Mouse (Mus musculus) monocyte, adult 2 months (primary cell): ENCODE results near the gene Fbn1.

Experiments
- DNase-seq, 2 experiments: peaks; one replicate each; pipeline ENCODE4 v3.0.0; 2022; ENCODE audit warnings: low spot score in 2 of 2, low read depth in 1 of 2

Gene Fbn1

DNA sequence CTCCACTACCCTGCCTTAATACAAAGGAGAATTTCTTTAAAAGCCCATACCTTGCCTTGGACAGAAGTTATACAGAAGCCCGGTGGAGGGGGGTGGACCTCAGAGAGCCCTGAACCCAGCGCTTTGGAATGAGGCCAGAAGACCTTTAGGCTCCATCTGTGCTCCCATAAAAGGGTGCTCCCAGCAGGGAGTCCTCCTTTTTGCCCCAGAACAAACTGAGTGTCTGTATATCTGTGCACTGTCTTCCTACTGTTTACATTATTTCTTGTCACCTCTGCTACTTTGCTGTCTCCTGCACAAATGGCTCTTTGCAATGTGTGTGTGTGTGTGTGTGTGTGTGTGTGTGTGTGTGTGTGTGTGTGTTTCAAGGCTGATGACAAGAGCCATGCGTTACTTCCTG, 48.7 kb downstream of the Fbn1 start:
- DNase-seq = no peak

DNA sequence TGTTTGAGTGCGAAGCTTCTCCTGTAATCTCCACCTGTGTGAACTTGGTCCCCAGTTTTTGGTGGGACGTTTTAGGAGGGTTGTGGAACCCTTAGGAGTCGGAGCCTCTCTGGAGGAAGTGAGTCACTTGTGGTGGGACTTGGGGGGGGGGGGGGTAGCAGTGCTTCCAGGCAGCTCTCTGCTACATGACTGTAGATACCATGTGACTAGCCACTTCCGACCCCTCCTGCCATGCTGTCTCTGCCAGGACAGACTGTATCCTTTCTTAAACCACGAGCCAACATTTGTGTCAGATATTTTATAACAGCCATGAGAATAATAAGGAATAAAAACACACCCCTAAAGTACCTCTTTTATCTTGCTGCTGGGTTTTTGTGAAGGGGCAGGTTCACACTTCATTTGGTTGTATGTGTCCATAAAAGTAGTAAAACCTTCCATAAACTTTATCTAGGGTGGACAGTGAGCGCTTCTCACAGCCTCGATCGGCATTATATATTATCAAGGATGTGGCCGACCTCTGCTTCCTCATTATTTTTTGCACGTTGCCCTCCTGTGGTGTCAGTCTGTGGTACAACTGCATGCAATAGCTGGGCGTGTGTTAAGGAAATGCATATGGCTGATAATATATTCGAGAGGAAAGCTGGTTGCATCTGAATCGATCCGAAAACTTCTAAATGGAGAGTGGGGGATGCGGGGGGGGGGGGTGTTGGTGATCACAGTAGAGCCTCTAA, 51.6 kb downstream of the Fbn1 start:
- DNase-seq = peak in 1 of 2 experiments; percentile 5

DNA sequence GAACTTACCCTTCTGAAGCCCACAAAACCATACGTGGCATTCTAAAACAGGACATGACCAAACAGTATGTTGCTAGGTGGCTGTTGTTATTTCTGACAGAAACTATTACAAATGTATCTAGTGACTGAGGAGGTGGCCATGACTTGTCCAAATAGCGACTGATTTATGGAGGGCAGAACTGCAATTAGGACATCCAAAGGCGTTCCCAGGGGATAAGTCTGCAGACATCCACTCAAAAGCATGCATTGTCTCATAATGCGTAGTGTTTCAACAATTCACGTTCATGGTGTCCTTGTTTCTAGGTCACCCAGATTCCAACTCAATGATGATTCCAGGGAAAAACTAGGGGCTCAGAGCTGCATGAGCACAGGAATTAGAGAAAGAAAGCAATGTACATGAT, 53.0 kb downstream of the Fbn1 start:
- DNase-seq = no peak

GRCm38 (mm10) chr2:125452369-125453097, 55.3 kb downstream of the Fbn1 start:
- no peak for DNase-seq

DNA sequence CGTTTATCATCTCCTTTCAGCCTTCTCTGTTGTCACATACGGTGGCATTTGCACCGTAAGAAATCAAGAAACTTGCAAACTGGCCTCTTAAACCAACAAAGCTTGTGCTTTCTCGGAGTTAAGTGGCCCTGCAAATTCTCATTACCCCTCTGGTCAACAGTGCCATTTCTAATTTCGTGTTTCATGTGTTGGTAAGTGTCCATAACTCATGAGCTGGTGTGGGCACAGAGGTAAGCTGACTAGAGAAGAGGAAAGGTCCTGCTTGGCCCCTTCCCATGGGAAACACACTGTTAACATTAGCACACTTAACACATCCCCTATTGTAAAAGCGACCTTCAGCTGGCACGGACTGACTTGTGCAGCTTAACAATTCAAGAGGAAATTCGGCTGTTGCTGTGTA, 58.4 kb downstream of the Fbn1 start:
- DNase-seq = no peak

GRCm38 (mm10) chr2:125448881-125449280, 58.9 kb downstream of the Fbn1 start:
- DNase-seq = no peak

DNA sequence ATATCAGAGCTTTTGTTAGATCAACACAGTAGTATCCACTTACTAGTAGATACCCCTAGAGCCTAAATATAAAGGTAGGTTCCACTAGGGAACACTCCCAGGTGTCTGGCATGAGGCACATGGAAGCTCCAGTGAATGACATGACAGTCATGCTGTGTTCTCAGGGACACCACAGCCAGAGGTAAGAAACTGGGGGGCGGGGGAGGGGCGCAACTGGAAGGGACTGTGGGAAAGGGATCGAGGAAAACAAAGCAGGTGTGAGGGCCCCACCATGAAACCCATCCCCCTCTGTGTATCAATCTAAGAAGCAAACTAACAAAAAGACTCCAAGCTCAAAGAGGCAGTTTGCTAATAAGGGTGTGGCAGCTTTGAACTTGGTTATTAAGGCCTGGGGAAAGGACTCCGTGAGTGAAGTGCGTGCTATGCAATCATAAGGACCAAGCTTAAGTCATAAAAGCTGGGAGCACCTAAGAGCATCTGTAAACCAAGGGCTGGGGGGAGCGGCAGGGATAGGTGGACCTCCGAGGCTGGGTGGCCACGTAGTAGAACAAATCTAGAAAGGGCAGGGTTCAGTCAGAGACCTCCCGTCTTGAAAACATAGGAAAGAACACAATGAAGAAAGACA, 60.4 kb downstream of the Fbn1 start:
- DNase-seq = no peak

DNA sequence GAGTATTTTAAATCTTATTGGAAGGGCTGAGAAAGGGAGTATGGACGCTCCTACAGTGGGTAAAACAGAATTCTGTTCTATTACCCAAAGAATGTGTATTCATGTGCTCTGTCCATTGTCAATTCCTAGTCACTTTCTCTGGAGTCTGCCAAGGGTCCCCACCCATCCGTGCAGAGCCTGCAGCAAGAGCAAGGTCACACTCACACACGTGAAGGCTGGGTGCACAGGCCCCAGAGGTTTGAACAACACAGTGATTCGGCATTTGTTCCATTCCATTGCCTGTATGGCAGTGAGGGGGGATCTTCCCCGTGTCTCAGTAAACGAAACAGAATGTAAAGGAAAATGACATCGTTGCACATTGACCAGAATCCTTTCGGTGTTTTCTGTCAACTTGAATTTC, 69.4 kb downstream of the Fbn1 start:
- DNase-seq = no peak

DNA sequence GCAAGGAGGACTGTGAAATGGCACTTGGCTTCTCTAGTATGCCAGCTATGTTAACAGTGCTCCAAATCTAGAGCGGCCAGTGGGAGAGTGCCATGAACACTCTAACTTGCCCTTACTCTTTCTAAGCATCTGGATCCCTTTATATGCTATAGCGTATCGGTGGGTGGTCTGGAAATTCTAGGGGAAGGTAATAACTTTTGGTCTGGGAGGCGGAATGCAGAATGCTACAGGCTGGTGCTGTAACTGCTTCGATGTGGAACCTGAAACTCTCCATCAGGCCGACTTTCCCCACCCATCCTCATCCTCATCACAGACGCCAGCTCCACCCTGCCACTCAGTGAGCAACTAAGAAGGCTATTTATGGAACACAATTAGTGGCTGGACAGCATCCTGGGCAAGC, 71.6 kb downstream of the Fbn1 start:
- no peak for DNase-seq

DNA sequence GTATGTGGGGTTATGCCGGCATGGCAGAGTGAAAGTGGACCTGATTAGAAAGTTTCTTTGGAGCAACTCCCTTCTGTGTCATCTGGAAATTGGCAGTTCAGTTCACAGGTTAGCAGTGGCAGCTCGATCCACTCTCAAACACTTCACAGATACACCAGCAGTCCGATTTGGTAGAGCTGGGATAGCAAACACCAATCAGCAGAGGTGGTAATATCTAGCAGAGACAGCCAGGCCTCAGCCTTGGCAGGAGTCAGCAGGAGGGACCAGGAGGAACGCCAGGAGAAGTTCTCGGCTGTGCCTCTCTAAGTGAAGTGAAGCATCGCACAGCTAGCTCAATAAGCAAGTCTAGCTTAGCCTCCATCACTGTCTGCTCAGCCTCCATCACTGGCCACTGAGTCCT, 74.3 kb downstream of the Fbn1 start:
- no peak for DNase-seq

DNA sequence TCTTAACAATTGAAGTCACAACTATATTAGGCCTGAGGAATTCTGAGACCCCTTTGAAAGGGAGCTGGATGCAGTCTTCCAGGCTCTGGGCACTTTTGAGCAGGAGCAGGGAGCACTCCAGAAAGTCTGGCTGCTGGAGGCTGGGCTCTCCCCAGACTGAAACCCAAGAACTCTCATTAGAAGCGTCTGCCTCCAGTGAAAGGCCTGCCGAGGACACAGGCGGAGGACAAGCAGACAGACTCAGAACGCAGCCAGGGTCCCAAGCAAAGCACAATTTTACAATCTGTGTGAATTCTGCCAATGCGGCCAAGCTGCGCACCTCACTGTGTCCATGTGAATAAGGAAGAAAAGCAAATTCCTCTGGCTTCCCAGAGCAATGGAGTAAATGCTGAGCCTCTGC, 76.3 kb downstream of the Fbn1 start:
- DNase-seq = no peak

GRCm38 (mm10) chr2:125428811-125429438, 78.9 kb downstream of the Fbn1 start:
- no peak for DNase-seq

DNA sequence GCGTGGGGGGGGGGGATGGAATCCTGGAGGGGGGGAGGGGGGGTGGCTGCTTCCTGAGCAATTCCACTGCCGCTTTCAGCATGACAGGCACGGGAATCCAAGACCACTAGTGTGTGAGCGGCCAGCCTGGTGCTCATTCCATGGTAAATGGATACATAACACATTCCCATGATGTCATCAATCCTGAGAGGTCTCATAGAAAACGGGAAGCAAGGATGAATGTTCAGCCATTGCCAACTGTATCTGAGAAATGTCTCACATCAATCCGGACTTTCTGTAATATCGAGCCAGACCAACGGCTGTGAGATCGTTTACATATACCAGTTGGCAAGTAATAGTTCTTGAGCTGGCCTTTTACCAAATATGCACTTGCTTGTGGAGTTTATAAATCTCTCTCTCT, 87.2 kb downstream of the Fbn1 start:
- DNase-seq = no peak

GRCm38 (mm10) chr2:125419681-125420080, 88.1 kb downstream of the Fbn1 start:
- no peak for DNase-seq

GRCm38 (mm10) chr2:125418546-125418945, 89.2 kb downstream of the Fbn1 start:
- DNase-seq = no peak

DNA sequence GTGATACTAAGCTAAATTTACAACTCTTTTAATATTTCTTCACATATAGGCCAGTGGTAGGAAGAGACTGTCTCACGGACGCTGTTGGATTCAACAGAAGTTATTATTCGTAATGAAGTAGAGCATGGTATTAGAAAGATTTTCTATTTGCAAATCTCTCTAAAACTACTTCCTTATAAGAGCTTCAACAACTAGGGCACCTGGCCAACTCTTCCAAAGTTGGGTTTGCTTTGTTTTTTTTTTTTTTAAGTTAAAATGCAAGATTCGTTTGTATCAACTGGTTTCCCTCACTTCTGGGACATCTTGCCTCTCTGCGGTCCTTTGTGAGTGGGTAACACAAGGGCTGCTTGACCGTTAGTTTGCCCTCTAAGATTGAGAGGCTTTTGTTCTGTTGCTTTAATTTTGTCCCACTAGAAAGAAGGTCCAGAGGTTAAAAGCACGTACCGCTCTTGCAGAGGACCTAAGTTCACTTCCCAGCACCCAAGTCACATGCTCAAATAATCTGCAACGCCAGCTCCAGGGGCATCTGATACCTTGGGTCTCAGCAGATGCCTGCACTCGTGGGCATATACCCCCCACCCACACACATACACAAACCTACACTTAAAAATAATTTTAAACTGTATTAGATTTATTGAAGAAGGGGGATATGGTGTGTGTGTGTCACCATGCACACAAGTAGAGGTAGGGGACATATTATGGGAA, 91.1 kb downstream of the Fbn1 start:
- no peak for DNase-seq

GRCm38 (mm10) chr2:125412351-125412750, 95.4 kb downstream of the Fbn1 start:
- DNase-seq = no peak

DNA sequence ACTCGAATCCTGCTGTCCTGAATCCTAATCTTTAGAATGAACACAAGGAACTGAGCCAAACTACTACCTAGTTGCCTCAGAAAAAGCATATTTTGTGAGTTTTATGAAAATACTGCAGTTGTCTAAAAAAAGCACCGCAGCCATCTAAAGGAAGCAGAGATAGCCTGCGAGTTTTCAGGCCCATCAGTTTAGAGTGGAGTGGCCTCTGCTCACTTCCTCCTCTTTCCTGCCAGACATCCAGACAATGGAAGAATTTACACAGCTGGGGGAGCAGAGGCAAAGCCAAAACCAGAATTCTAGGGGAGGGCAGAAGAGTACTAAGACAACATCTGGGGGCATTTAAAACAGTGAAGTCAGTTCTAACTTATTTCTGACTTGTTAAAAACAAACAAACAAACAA, 96.0 kb downstream of the Fbn1 start:
- no peak for DNase-seq

DNA sequence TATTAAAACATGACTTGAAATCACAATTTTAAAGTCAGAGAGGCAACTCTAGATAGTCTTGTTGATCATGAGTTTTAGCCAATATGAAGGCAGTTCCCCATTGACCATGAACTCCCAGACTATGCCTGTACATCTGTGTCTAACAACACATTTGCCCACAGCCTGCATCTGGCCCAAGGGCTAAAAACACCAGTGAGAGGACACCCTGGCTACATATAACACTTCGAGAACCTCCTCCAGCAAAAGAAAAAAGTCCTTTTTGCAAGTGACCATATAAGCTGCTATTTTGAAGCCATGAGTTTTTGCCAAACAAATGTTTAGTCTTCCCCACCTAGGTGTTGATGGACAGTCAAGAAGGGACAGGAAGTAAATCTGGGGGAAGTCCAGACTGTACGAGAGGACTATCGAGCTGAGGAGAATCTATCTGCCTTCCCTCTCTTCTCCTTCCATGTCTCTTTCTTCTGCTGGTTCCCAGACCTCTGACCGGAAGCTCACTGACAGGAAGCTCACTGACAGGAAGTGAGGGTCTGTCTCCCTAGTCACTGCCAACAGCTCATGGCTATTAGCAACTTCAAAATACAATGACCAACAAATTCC, 103.2 kb downstream of the Fbn1 start:
- no peak for DNase-seq

DNA sequence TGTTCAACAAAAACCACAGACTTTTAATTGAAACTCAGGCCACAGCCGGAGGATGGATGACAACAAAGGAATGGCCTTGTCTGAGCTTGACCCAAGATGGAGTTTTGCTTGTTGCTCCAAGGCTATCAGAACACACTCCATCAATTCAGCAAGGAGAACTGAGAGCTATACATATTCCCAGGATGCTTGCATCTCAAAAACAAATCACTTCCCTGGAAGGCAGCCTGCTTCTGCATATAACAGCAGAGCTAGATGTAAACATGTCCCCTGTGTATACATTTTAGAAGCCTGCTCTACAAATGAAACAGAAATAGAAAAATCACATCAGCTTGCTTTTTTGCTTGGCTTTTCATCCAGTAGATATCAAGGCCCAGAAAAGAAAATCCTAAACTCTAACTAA, 105.5 kb downstream of the Fbn1 start:
- DNase-seq = no peak

DNA sequence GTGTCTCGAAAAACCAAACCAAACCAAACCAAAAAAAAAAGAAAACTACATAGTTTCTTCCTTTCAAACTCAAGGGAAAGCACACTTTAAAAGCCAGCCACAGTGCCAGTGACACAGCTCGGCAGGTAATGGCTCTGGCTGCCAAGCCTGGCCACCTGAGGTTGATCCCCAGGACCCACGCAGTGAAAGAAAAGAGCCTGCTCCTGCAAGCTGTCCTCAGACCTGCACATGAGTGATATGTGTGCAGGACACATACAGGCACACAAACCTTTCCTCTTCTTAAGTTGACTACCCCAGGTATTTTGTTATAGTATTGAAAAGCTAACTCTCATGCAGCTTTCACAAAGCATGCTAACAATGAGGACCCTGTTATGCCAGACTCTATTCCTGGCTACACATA, 107.7 kb downstream of the Fbn1 start:
- DNase-seq = no peak
